Mouse (Mus musculus): Measurements from ENCODE around the gene Kif21b. TPM values are rescaled to one million over a fixed set of nuclear protein-coding genes. Genes with fewer than 3 reads are reported as not detected.

The Kif21b gene
- polyA plus RNA-seq, 1 experiment, result 21.0 TPM

- H3K4me1 ChIP-seq (ENCODE audit: control insufficient read depth, insufficient read depth, low read length), result peaks cover 25% of the 10 kb centered on the region
- WGBS, result 79% methylated on average over 10 of the region's 10 CpGs
- TF ChIP-seq POLR2A (IDR thresholded peaks at IDR 0.05; ENCODE audit: borderline replicate concordance, insufficient read depth, low read length), result no peak
- no peak for TF ChIP-seq CTCF (IDR thresholded peaks at IDR 0.05; ENCODE audit: borderline replicate concordance, insufficient read depth, low read depth, low read length)
- no peak overlapping the region for H3K27ac ChIP-seq (ENCODE audit: insufficient read depth, low read length)
- H3K4me3 ChIP-seq (replicated peaks; ENCODE audit: insufficient read depth, low read depth, low read length), result no peak overlapping the region
- H3K27me3 ChIP-seq (ENCODE audit: control insufficient read depth, insufficient read depth, low read length), result no peaks in the 10 kb centered on the region
- DNase-seq, result peak in 1 of 2 experiments; percentile 15
Measured at GRCm38 (mm10) chr1:136143514-136143913, 12.3 kb downstream of the Kif21b start.

GRCm38 (mm10) chr1:136149702-136150101, 18.5 kb downstream of the Kif21b start:
- WGBS, result 82% methylated on average over 9 of the region's 9 CpGs
- no peak for DNase-seq
- Histone ChIP-seq H3K27me3 (ENCODE audit: control insufficient read depth, insufficient read depth, low read length) (no peaks in the 10 kb centered on the region), H3K4me1 (ENCODE audit: control insufficient read depth, insufficient read depth, low read length) (peaks cover 12% of the 10 kb centered on the region), H3K27ac (ENCODE audit: insufficient read depth, low read length) (no peak overlapping the region), H3K4me3 (replicated peaks; ENCODE audit: insufficient read depth, low read depth, low read length) (no peak overlapping the region)
- TF ChIP-seq CTCF (IDR thresholded peaks at IDR 0.05; ENCODE audit: borderline replicate concordance, insufficient read depth, low read depth, low read length) (no peak), POLR2A (IDR thresholded peaks at IDR 0.05; ENCODE audit: borderline replicate concordance, insufficient read depth, low read length) (no peak)

GRCm38 (mm10) chr1:136151371-136151770, 20.2 kb downstream of the Kif21b start:
- H3K4me1 ChIP-seq (ENCODE audit: control insufficient read depth, insufficient read depth, low read length), result peaks cover 12% of the 10 kb centered on the region
- no peak for TF ChIP-seq CTCF (IDR thresholded peaks at IDR 0.05; ENCODE audit: borderline replicate concordance, insufficient read depth, low read depth, low read length)
- no peak for TF ChIP-seq POLR2A (IDR thresholded peaks at IDR 0.05; ENCODE audit: borderline replicate concordance, insufficient read depth, low read length)
- no peaks in the 10 kb centered on the region for H3K27me3 ChIP-seq (ENCODE audit: control insufficient read depth, insufficient read depth, low read length)
- no peak for DNase-seq
- H3K27ac ChIP-seq (ENCODE audit: insufficient read depth, low read length), result no peak overlapping the region
- WGBS, result 88% methylated on average over 8 of the region's 8 CpGs
- no peak overlapping the region for H3K4me3 ChIP-seq (replicated peaks; ENCODE audit: insufficient read depth, low read depth, low read length)

- no peak overlapping the region for H3K27ac ChIP-seq (ENCODE audit: insufficient read depth, low read length)
- no peaks in the 10 kb centered on the region for H3K4me1 ChIP-seq (ENCODE audit: control insufficient read depth, insufficient read depth, low read length)
- DNase-seq, result no peak
- 91% methylated on average over 4 of the region's 4 CpGs for WGBS
- TF ChIP-seq CTCF (IDR thresholded peaks at IDR 0.05; ENCODE audit: borderline replicate concordance, insufficient read depth, low read depth, low read length) (no peak), POLR2A (IDR thresholded peaks at IDR 0.05; ENCODE audit: borderline replicate concordance, insufficient read depth, low read length) (no peak)
- H3K27me3 ChIP-seq (ENCODE audit: control insufficient read depth, insufficient read depth, low read length), result no peaks in the 10 kb centered on the region
- no peak overlapping the region for H3K4me3 ChIP-seq (replicated peaks; ENCODE audit: insufficient read depth, low read depth, low read length)
Measured at GRCm38 (mm10) chr1:136156304-136156703, 25.1 kb downstream of the Kif21b start.

GRCm38 (mm10) chr1:136156951-136157350, 25.8 kb downstream of the Kif21b start:
- 87% methylated on average over 4 of the region's 4 CpGs for WGBS

GRCm38 (mm10) chr1:136159830-136160229, 28.6 kb downstream of the Kif21b start:
- Histone ChIP-seq H3K27me3 (ENCODE audit: control insufficient read depth, insufficient read depth, low read length) (no peaks in the 10 kb centered on the region), H3K4me1 (ENCODE audit: control insufficient read depth, insufficient read depth, low read length) (no peaks in the 10 kb centered on the region), H3K4me3 (replicated peaks; ENCODE audit: insufficient read depth, low read depth, low read length) (no peak overlapping the region), H3K27ac (ENCODE audit: insufficient read depth, low read length) (no peak overlapping the region)
- TF ChIP-seq CTCF (IDR thresholded peaks at IDR 0.05; ENCODE audit: borderline replicate concordance, insufficient read depth, low read depth, low read length), result no peak
- TF ChIP-seq POLR2A (IDR thresholded peaks at IDR 0.05; ENCODE audit: borderline replicate concordance, insufficient read depth, low read length), result no peak
- no peak for DNase-seq
- 42% methylated on average over 12 of the region's 12 CpGs for WGBS

More at GRCm38 (mm10) chr1:136156951-136157350, 25.8 kb downstream of the Kif21b start:
- Histone ChIP-seq H3K27me3 (ENCODE audit: control insufficient read depth, insufficient read depth, low read length) (no peaks in the 10 kb centered on the region), H3K4me1 (ENCODE audit: control insufficient read depth, insufficient read depth, low read length) (no peaks in the 10 kb centered on the region), H3K4me3 (replicated peaks; ENCODE audit: insufficient read depth, low read depth, low read length) (no peak overlapping the region), H3K27ac (ENCODE audit: insufficient read depth, low read length) (no peak overlapping the region)
- no peak for TF ChIP-seq CTCF (IDR thresholded peaks at IDR 0.05; ENCODE audit: borderline replicate concordance, insufficient read depth, low read depth, low read length)
- no peak for TF ChIP-seq POLR2A (IDR thresholded peaks at IDR 0.05; ENCODE audit: borderline replicate concordance, insufficient read depth, low read length)
- DNase-seq, result no peak

GRCm38 (mm10) chr1:136160297-136160696, 29.1 kb downstream of the Kif21b start:
- Histone ChIP-seq H3K27me3 (ENCODE audit: control insufficient read depth, insufficient read depth, low read length) (no peaks in the 10 kb centered on the region), H3K4me1 (ENCODE audit: control insufficient read depth, insufficient read depth, low read length) (no peaks in the 10 kb centered on the region), H3K27ac (ENCODE audit: insufficient read depth, low read length) (no peak overlapping the region), H3K4me3 (replicated peaks; ENCODE audit: insufficient read depth, low read depth, low read length) (no peak overlapping the region)
- no peak for DNase-seq
- 90% methylated on average over 12 of the region's 12 CpGs for WGBS
- TF ChIP-seq POLR2A (IDR thresholded peaks at IDR 0.05; ENCODE audit: borderline replicate concordance, insufficient read depth, low read length) (no peak), CTCF (IDR thresholded peaks at IDR 0.05; ENCODE audit: borderline replicate concordance, insufficient read depth, low read depth, low read length) (no peak)

GRCm38 (mm10) chr1:136160930-136161329, 29.7 kb downstream of the Kif21b start:
- Histone ChIP-seq H3K4me3 (replicated peaks; ENCODE audit: insufficient read depth, low read depth, low read length) (no peak overlapping the region), H3K27me3 (ENCODE audit: control insufficient read depth, insufficient read depth, low read length) (no peaks in the 10 kb centered on the region), H3K27ac (ENCODE audit: insufficient read depth, low read length) (no peak overlapping the region), H3K4me1 (ENCODE audit: control insufficient read depth, insufficient read depth, low read length) (no peaks in the 10 kb centered on the region)
- WGBS, result 92% methylated on average over 6 of the region's 6 CpGs
- TF ChIP-seq CTCF (IDR thresholded peaks at IDR 0.05; ENCODE audit: borderline replicate concordance, insufficient read depth, low read depth, low read length) (no peak), POLR2A (IDR thresholded peaks at IDR 0.05; ENCODE audit: borderline replicate concordance, insufficient read depth, low read length) (no peak)
- no peak for DNase-seq
